ENCODE assay signal across 7 mouse cellular contexts in the genomic region with DNA sequence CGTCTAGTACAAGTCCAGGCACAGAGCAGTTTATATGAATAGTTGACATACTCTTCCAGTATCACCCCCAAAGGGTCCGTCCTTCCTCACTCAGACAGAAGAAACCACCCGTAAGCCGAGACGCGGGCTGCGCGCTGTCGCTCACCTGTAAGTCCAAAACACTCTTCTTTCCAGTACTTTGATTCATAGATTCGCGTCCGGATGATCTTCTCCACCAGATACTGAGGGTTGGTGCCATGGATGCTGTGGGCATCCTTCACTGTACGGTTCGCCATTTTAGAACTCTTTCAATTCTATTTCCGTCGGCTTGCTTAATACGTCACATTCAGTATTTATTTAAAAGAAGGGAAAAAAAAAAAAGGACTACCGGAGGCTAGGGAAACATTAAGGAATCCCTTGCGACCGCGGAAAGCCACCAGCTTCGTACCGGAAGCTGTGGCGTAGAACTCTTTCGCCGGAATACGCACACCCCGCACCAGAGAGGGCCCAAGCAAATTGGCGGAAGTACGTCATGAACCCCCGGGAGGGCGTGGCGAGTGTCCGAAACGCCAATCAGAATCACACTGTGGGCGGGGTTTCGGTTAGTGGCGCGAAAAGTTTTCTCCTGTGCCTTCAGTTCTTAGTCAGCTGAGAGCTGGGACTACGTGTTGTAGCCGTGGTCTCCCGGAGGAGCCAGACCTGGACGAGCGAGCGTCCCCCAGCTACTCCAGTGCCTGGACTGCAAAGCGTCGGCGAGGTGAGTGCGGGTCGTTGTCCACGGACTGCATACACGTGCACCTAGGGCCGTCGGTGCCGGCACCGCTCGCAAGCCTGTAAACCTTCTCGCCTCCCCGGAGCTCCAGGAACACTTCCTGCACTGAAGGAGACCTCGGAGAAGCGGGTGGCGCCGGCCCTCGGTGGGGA. TPM values are rescaled to one million over a fixed set of nuclear protein-coding genes. Genes with fewer than 3 reads are reported as not detected.
DNase-seq lines count a peak whose midpoint lies in the region; ATAC-seq lines count a peak whose summit lies in the region.

Gene Prpf38a, minus strand, starts transcription at position 497 of the 903 bp plus-strand sequence.
Gene Orc1, plus strand, starts transcription at position 584 of the 903 bp plus-strand sequence.

- peak within 1 kb of the TSS; percentile 77 for H3K27ac ChIP-seq in intestine, embryonic 16.5 days (ENCODE audit: low read length)
- peak within 1 kb of the TSS; percentile 67 for H3K27ac ChIP-seq in midbrain, embryonic 11.5 days (ENCODE audit: low read depth, low read length)

- intact Hi-C loops in left cerebral cortex, postnatal 36 days (cut with DNase I): loop anchor here (2.0 to 5.0 kb wide), 3 partner anchors 40 to 242 kb away; partner anchors contain the start of gene Cc2d1b

- ATAC-seq in intestine, embryonic 16.5 days: peak; percentile 99
- peak; percentile 100 for ATAC-seq in midbrain, embryonic 11.5 days (ENCODE audit: low FRiP score)

- peaks cover 5% of the 10 kb centered on the region for H3K36me3 ChIP-seq in intestine, embryonic 16.5 days (ENCODE audit: control insufficient read depth, insufficient read depth, low read length)
- no peaks in the 10 kb centered on the region; the same call in 1 of the 2 replicates for H3K36me3 ChIP-seq in midbrain, embryonic 11.5 days (ENCODE audit: control insufficient read depth, insufficient read depth, low read length)

- H3K4me3 ChIP-seq in intestine, embryonic 16.5 days (ENCODE audit: low read length): peak within 1 kb of the TSS; percentile 70
- H3K4me3 ChIP-seq in midbrain, embryonic 11.5 days (ENCODE audit: low read depth, low read length): peak within 1 kb of the TSS; percentile 84

- H3K4me2 ChIP-seq in intestine, embryonic 16.5 days (ENCODE audit: low read depth, low read length): peak within 1 kb of the TSS; percentile 84
- H3K4me2 ChIP-seq in midbrain, embryonic 11.5 days: peak within 1 kb of the TSS; percentile 79

- DNase-seq in adrenal gland, adult 8-10 months: peak; percentile 97
- DNase-seq in embryo, embryonic 9.5 days (ENCODE audit: extremely low spot score): peak; percentile 98
- DNase-seq in gastrocnemius, postnatal 4 days (ENCODE audit: low spot score in 2 of 2): peak; percentile 92 to 97
- peak; percentile 95 to 97 for DNase-seq in left cerebral cortex, postnatal 36 days (ENCODE audit: low spot score in 2 of 2)
- peak; percentile 100 for DNase-seq in midbrain, embryonic 11.5 days (ENCODE audit: low spot score, missing footprints)
- DNase-seq in skeletal muscle tissue, adult 2 months (ENCODE audit: low read depth, low spot score): peak; percentile 90

- H3K9ac ChIP-seq in intestine, embryonic 16.5 days (ENCODE audit: low read depth, low read length): peak within 1 kb of the TSS; percentile 70
- peak within 1 kb of the TSS; percentile 82 for H3K9ac ChIP-seq in midbrain, embryonic 11.5 days (ENCODE audit: low read length)

- H3K4me1 ChIP-seq in intestine, embryonic 16.5 days (ENCODE audit: control insufficient read depth, insufficient read depth, low read length): peaks cover 5% of the 10 kb centered on the region
- peaks cover 6% of the 10 kb centered on the region for H3K4me1 ChIP-seq in midbrain, embryonic 11.5 days (ENCODE audit: control insufficient read depth, insufficient read depth, low read length)

- no peaks in the 10 kb centered on the region for H3K27me3 ChIP-seq in intestine, embryonic 16.5 days (replicated peaks; ENCODE audit: control insufficient read depth, insufficient read depth, low read length)
- no peaks in the 10 kb centered on the region for H3K27me3 ChIP-seq in midbrain, embryonic 11.5 days (ENCODE audit: control insufficient read depth, insufficient read depth, low read length)

- WGBS in intestine, embryonic 16.5 days: under 1% methylated on average over 64 of the region's 64 CpGs
- WGBS in midbrain, embryonic 11.5 days: under 1% methylated on average over 64 of the region's 64 CpGs

- no peaks in the 10 kb centered on the region for H3K9me3 ChIP-seq in intestine, embryonic 16.5 days (ENCODE audit: control insufficient read depth, low read length)
- no peaks in the 10 kb centered on the region for H3K9me3 ChIP-seq in midbrain, embryonic 11.5 days (ENCODE audit: control insufficient read depth, low read length)

RNA-seq across cellular contexts. Expression of gene Prpf38a, which starts in this region (rescaled TPM):
- total RNA-seq in adrenal gland, adult 8-10 months (2022): 10 to 100 TPM; 24.1 to 31.1 (median 28.9) TPM
- 10 to 100 TPM; 35.5 to 39.3 TPM for total RNA-seq in gastrocnemius, postnatal 4 days (2021)
- polyA plus RNA-seq in intestine, embryonic 16.5 days (2015; fragmentation: Nextera tagmentation; extraction: Ambion mirVana): 72.3 and 78.8 TPM in 2 replicates
- 10 to 100 TPM; 28.7 to 29.1 TPM for total RNA-seq in left cerebral cortex, postnatal 36 days (2021)
- polyA plus RNA-seq in midbrain, embryonic 11.5 days (2014; fragmentation: Nextera tagmentation; extraction: Ambion mirVana): 124 and 128 TPM in 2 replicates

RNA-seq across cellular contexts. Expression of gene Orc1, which starts in this region (rescaled TPM):
- under 1 TPM; 0.26 to 0.63 (median 0.33) TPM for total RNA-seq in adrenal gland, adult 8-10 months (2022)
- total RNA-seq in gastrocnemius, postnatal 4 days (2021): 1 to 10 TPM; 1.4 to 2.0 TPM
- polyA plus RNA-seq in intestine, embryonic 16.5 days (2015; fragmentation: Nextera tagmentation; extraction: Ambion mirVana): 9.4 and 10.3 TPM in 2 replicates
- not detected for total RNA-seq in left cerebral cortex, postnatal 36 days (2021)
- 15.4 and 17.3 TPM in 2 replicates for polyA plus RNA-seq in midbrain, embryonic 11.5 days (2014; fragmentation: Nextera tagmentation; extraction: Ambion mirVana)

Comparison
In these comparisons a context has a peak if more than half of its experiments do, and no peak if none do; other contexts are left out.
1. Peak in every context shown above with its lines: DNase-seq, ATAC-seq, H3K4me3 ChIP-seq and H3K27ac ChIP-seq.